ENCODE assay signal across 9 mouse cellular contexts in the genomic region with DNA sequence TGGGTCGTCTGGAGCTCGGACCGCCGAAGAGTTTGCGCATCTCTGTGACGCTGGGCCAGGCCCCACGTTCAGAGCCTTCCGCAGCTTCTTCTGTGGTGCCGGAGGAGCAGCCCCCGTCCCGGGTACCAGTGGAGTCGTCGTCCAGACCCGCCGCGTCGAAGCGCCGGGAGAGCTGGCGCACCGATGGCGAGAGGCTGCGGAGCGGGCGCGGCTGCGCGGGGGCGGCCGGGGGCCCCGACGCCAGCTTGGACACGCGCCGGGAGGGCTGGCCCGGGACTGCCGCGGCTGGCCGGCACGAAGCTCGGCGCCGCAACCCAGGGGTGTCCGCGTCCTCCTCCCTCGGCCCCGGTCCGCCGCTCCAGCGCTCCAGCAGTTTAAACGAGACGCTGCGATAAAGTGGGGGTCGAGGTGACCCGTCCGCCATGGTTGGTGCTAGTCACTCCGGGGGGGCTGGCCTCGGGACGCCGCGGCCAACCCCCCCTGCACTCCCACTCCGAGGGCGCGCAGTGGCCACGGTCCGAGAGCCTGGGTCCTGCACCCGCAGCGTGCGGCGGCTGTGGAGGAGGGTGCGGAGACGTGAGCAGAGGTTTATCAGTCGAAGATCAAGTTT. TPM values are rescaled to one million over a fixed set of nuclear protein-coding genes. Genes with fewer than 3 reads are reported as not detected.
A peak's percentile ranks its signal among the peaks of the same experiment; 100 is the strongest.
DNase-seq lines count a peak whose midpoint lies in the region; ATAC-seq lines count a peak whose summit lies in the region.
"Had no signal": no experiment of that assay in that cellular context is flagged by ENCODE, and none has a peak within 500 bp of the region (broad histone marks: within the 10 kb centered on the region; RNA-seq: fewer than 3 reads in every experiment).

No protein-coding gene starts in this region.

- intact Hi-C loops in heart, postnatal 25 days (cut with DNase I): no loop called here

- H3K4me3 ChIP-seq in heart, embryonic 14.5 days (ENCODE audit: control insufficient read depth in 1 of 2, insufficient read depth in 1 of 2, low read depth in 1 of 2, low read length in 2 of 2): peak overlapping the region; percentile 68 to 72
- peak overlapping the region; percentile 85 for H3K4me3 ChIP-seq in limb, embryonic 11.5 days (ENCODE audit: low read depth, low read length)
- peak overlapping the region; percentile 45 for H3K4me3 ChIP-seq in neural tube, embryonic 14.5 days (ENCODE audit: low read depth, low read length)

- H3K9ac ChIP-seq in heart, embryonic 14.5 days (ENCODE audit: low read length): peak overlapping the region; percentile 96
- H3K9ac ChIP-seq in limb, embryonic 11.5 days (ENCODE audit: low read length): peak overlapping the region; percentile 87
- peak overlapping the region; percentile 57 for H3K9ac ChIP-seq in neural tube, embryonic 14.5 days (replicated peaks; ENCODE audit: low read depth, low read length)

- under 1% methylated on average over 73 of the region's 73 CpGs for WGBS in heart, embryonic 14.5 days
- under 1% methylated on average over 72 of the region's 73 CpGs for WGBS in limb, embryonic 11.5 days
- under 1% methylated on average over 69 of the region's 73 CpGs for WGBS in neural tube, embryonic 14.5 days

- H3K4me2 ChIP-seq in heart, embryonic 14.5 days (ENCODE audit: low read length): peak overlapping the region; percentile 94
- peak overlapping the region; percentile 60 for H3K4me2 ChIP-seq in limb, embryonic 11.5 days (ENCODE audit: low read depth, severe bottlenecking)
- peak overlapping the region; percentile 69 for H3K4me2 ChIP-seq in neural tube, embryonic 14.5 days (ENCODE audit: low read depth, low read length)

- no peaks in the 10 kb centered on the region for H3K27me3 ChIP-seq in heart, embryonic 14.5 days (ENCODE audit: control insufficient read depth, insufficient read depth, low read length)
- H3K27me3 ChIP-seq in limb, embryonic 11.5 days (ENCODE audit: control insufficient read depth, insufficient read depth, low read length): no peaks in the 10 kb centered on the region
- peaks cover 14% of the 10 kb centered on the region for H3K27me3 ChIP-seq in neural tube, embryonic 14.5 days (ENCODE audit: control insufficient read depth, insufficient read depth, low read length)
- H3K27me3 ChIP-seq: Patski had no signal

- H3K27ac ChIP-seq in heart, embryonic 14.5 days (replicated peaks in 1 of 2; ENCODE audit: control insufficient read depth in 1 of 2, insufficient read depth in 1 of 2, low read depth in 2 of 2, low read length in 2 of 2): peak overlapping the region; percentile 91 to 98
- peak overlapping the region; percentile 99 for H3K27ac ChIP-seq in limb, embryonic 11.5 days (replicated peaks; ENCODE audit: low read depth, low read length)
- peak overlapping the region; percentile 74 for H3K27ac ChIP-seq in neural tube, embryonic 14.5 days (ENCODE audit: low read depth, low read length)

- peak; percentile 1; the same call in 1 of the 2 replicates for ATAC-seq in heart, embryonic 14.5 days (ENCODE audit: insufficient number of reproducible peaks, insufficient read depth, low FRiP score, low read depth)
- peak; percentile 19; the same call in 1 of the 2 replicates for ATAC-seq in limb, embryonic 11.5 days (ENCODE audit: insufficient number of reproducible peaks, low FRiP score, low TSS enrichment, low read depth)
- ATAC-seq in neural tube, embryonic 14.5 days (ENCODE audit: low read depth): peak; percentile 32

- peak; percentile 57 to 70 for DNase-seq in heart, adult 18-20 months
- DNase-seq in heart, postnatal 25 days (ENCODE audit: low spot score): no peak
- DNase-seq in adrenal gland, postnatal 25 days: peak; percentile 60
- no peak for DNase-seq in limb, embryonic 11.5 days (ENCODE audit: low spot score)
- DNase-seq in right cerebral cortex, adult 18-20 months: no peak
- no peak for DNase-seq in layer of hippocampus, postnatal 14 days (ENCODE audit: low spot score in 2 of 2)

- no peaks in the 10 kb centered on the region for H3K9me3 ChIP-seq in heart, embryonic 14.5 days (ENCODE audit: control insufficient read depth, low read length)
- H3K9me3 ChIP-seq in limb, embryonic 11.5 days (ENCODE audit: control insufficient read depth, low read length): no peaks in the 10 kb centered on the region
- H3K9me3 ChIP-seq in neural tube, embryonic 14.5 days (ENCODE audit: control insufficient read depth, low read length): no peaks in the 10 kb centered on the region

- H3K36me3 ChIP-seq in heart, embryonic 14.5 days (ENCODE audit: control insufficient read depth, insufficient read depth, low read length): peaks cover 8% of the 10 kb centered on the region; the same call in 1 of the 2 replicates
- no peaks in the 10 kb centered on the region for H3K36me3 ChIP-seq in limb, embryonic 11.5 days (ENCODE audit: control insufficient read depth, insufficient read depth, low read length)
- no peaks in the 10 kb centered on the region for H3K36me3 ChIP-seq in neural tube, embryonic 14.5 days (ENCODE audit: control insufficient read depth, insufficient read depth, low read length)

- peaks cover 41 to 48% of the 10 kb centered on the region in 2 experiments for H3K4me1 ChIP-seq in heart, embryonic 14.5 days (ENCODE audit: control insufficient read depth in 2 of 2, insufficient read depth in 2 of 2, low read length in 2 of 2)
- H3K4me1 ChIP-seq in limb, embryonic 11.5 days (ENCODE audit: control insufficient read depth, insufficient read depth, low read length): peaks cover 36% of the 10 kb centered on the region
- peaks cover 20% of the 10 kb centered on the region for H3K4me1 ChIP-seq in neural tube, embryonic 14.5 days (ENCODE audit: control insufficient read depth, insufficient read depth, low read length)

RNA-seq across cellular contexts. Expression of gene Arhgef17, which starts 0.5 kb away (rescaled TPM):
- 10 to 100 TPM; 23.6 to 24.8 TPM for total RNA-seq in heart, adult 18-20 months (2021)
- total RNA-seq in heart, postnatal 25 days (2021): 10 to 100 TPM; 24.0 to 28.8 TPM
- total RNA-seq in adrenal gland, postnatal 25 days (2021): 76.1 and 81.2 TPM in 2 replicates
- polyA plus RNA-seq in heart, embryonic 14.5 days (2014; fragmentation: Nextera tagmentation; extraction: Ambion mirVana): 7.7 and 8.9 TPM in 2 replicates
- polyA plus RNA-seq in limb, embryonic 11.5 days (2014; fragmentation: Nextera tagmentation; extraction: Ambion mirVana): 12.6 and 13.6 TPM in 2 replicates
- polyA plus RNA-seq in neural tube, embryonic 14.5 days (2014; fragmentation: Nextera tagmentation; extraction: Ambion mirVana): 12.1 and 12.7 TPM in 2 replicates
- total RNA-seq in layer of hippocampus, postnatal 14 days (2021): 100 to 1,000 TPM; 113 to 117 TPM

RNA-seq across cellular contexts. Expression of gene P2ry6, which starts 43.0 kb away (rescaled TPM):
- 1 to 10 TPM; 3.2 TPM for total RNA-seq in heart, adult 18-20 months (2021)
- 1 to 10 TPM; 4.4 TPM for total RNA-seq in heart, postnatal 25 days (2021)
- total RNA-seq in adrenal gland, postnatal 25 days (2021): 5.8 and 9.5 TPM in 2 replicates
- polyA plus RNA-seq in heart, embryonic 14.5 days (2014; fragmentation: Nextera tagmentation; extraction: Ambion mirVana): 4.3 and 5.4 TPM in 2 replicates
- polyA plus RNA-seq in limb, embryonic 11.5 days (2014; fragmentation: Nextera tagmentation; extraction: Ambion mirVana): 1.6 and 2.5 TPM in 2 replicates
- 1.6 and 4.1 TPM in 2 replicates for polyA plus RNA-seq in neural tube, embryonic 14.5 days (2014; fragmentation: Nextera tagmentation; extraction: Ambion mirVana)
- 1 to 10 TPM; 3.0 to 6.0 TPM for total RNA-seq in layer of hippocampus, postnatal 14 days (2021)

Comparison
In these comparisons a context has a peak if more than half of its experiments do, and no peak if none do; other contexts are left out.
1. DNase-seq: peak in heart, adult 18-20 months (2 of 2) and adrenal gland, postnatal 25 days (single experiment); none in heart, postnatal 25 days (single experiment), limb, embryonic 11.5 days (single experiment), right cerebral cortex, adult 18-20 months (single experiment) and layer of hippocampus, postnatal 14 days (0 of 2).
2. Peak in every context shown above with its lines, with median percentiles within 50 percentile points of each other: ATAC-seq, H3K27ac ChIP-seq, H3K4me2 ChIP-seq, H3K4me3 ChIP-seq and H3K9ac ChIP-seq.